Mouse (Mus musculus) heart, adult 9 months (tissue): Measurements from ENCODE around the gene Itih4.

ENCODE experiments used
- DNase-seq, 2 experiments: peaks; one replicate each; pipeline ENCODE4 v3.0.0; 2022; ENCODE audit warnings: low spot score in 2 of 2

Gene Itih4

DNA sequence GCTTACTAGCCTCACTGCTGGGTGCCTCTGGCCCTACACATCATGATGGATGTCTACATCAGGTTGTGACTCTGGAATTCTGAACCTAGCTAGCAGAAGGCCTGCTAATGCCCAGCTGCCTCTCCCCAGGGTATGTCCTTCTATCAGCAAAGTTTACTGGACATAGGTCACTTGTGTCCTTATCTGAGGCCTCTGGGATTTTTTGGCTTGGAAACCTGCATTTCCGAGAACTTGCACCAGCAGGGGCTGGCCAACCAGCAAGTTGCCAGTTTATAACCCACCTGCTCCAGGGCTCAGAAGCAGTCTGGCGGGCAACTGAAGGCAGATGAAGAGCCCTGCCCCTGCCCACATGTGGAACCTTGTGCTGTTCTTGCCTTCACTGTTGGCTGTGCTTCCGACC, at the start of gene Itih4:
Itih4 (plus strand) TSS at position 273 of the 400 bp plus-strand sequence.
- no peak for DNase-seq

DNA sequence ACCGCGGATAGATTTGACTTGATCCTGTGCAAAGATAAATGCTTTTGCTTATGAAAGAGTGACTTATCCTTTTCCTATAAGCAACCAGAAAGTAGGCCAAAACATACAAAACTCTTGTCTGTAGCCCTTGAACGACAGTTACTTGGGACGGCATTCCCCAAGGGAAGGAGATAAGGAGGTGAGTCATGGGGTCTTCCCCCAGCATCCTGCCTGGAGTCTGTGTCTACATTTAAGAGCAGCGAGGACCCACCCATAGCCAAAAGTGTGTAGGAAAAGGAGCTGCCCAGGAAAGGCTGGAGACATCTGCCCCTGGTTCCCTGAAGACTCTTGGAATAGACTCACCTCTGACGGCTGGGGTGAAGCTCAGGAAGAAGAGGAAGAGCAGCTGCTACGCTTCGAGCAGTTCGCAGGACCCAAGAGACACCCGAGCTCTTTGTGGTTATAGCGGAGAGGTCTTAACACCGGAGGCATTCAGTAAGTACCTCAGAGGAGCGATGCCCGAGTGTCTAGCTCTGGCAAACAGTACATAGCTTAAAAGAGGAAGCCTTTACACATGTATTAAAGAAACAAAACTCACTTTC, 48.8 kb upstream of the Itih4 start:
- DNase-seq = peak in 1 of 2 experiments; percentile 20

DNA sequence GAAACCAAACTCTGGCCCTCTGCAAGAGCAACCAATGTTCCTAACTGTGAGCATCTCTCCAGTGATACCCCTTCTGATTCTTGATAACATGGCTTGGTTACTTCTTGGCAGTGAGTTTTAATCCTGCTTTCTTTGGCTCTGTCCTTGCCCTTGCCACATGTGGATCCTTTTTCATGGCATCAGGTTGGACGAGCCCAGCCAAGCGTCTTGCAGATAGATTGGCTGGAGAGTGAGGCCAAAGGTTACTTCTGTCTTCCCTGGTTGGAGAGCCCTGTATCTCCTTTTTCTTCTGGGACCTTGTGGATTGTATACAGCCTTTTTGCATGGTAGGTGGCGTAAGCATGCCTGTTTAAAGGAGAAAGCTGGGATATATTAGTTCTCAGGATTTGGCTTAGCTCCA, 42.6 kb upstream of the Itih4 start:
- no peak for DNase-seq

GRCm38 (mm10) chr14:30850504-30850903, 35.8 kb upstream of the Itih4 start:
- DNase-seq = no peak

DNA sequence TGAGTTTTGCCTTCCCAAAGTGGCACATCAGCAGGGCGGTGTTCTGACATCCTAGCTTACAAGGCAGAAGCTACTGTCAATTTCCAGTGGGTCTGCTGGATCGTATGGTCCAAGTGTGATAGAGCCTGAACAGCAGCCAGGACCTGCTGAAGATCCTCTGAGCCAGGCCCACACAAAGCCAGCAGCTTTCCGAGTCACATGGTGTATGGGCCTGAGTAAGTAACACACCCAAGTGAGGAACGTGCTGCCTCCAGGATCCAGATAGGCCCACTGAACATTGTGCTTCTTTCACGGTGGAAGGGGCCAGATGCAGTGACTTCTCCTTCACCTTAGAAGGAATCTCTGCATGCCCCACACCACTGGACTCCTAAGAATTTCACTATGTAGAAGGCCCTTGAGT, 34.0 kb upstream of the Itih4 start:
- DNase-seq = no peak

DNA sequence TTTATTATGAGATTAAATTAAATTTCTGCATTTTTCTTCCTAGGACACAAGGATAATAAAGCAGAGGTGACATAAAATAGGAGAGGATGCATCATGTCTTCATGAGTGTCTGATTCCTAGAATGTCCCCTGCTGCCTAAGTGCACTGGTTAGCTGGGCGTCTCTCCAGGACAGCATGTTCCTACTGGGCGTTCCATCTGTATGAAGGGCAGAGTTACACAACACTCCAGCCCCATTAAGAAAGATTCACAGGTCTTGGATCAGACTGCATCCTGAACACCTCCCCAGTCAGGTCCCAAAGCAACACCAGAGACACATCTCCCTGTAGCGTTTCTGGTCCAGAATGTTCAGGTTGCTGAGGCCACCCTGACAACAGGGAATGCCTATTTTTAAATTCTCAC, 31.0 kb upstream of the Itih4 start:
- no peak for DNase-seq

GRCm38 (mm10) chr14:30856885-30857507, 29.3 kb upstream of the Itih4 start:
- no peak for DNase-seq

GRCm38 (mm10) chr14:30857990-30858389, 28.3 kb upstream of the Itih4 start:
- no peak for DNase-seq

GRCm38 (mm10) chr14:30861421-30862125, 24.7 kb upstream of the Itih4 start:
- no peak for DNase-seq

DNA sequence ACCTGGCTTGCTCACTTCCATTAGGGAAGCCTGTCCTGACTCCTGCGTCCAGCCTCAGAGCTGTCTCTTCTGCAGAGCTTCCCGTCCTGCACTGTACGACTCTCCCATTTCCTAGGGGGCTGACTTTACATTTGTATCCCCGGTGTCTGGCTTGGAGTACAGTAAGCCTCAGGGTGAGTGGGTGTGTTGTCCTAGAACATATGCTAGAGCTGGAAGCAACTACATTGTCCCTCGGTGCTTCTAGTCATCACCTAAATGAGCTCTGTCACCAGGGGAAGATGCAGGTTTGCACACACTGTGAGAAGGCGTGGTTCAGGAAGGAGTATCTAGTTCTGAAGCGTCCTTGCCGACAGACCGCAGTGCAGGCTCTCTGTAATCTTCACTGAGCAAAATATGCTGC, 23.9 kb upstream of the Itih4 start:
- no peak for DNase-seq

DNA sequence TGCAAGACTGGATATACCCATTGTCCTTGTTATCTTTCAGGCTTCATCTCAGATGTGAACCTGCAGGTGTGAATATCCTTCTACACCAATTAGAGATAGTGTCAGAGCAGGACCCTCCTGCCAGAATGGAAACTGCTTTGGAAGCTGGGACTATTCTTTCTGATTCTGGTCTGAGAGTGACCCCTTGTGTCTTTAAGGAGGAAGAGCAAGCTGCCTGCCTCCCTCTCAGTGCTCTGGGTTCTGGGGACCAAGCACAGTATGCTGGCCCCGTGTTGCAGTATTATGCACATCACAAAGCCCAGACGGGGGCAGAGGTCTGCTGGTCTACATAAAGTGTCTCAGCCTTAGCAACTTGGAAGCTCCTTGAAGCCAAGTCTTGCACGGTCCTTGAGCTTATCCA, 21.0 kb upstream of the Itih4 start:
- DNase-seq = no peak

DNA sequence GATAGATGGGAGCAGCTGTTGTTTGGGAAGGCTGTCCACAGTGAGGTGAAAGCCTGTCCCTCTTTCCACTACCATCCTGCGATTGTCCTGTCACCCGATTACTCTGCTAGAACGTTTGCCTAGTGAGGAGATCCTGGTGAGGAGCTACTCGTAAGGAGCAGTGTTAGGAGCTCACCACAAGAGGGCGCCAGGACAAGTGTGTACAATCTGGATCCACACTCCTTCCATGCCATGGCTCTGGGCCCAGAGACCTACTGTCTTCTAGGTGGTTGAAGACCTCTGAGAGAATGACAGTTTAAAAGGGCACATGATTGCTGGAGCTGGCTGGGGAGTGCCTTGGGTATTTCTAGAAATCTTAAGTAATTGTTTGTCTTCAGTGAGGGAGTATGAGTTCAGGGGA, 19.2 kb upstream of the Itih4 start:
- DNase-seq = peak; percentile 53 to 79

- no peak for DNase-seq
These were observed 17.4 kb upstream of the Itih4 start for GRCm38 (mm10) chr14:30868826-30869225.

GRCm38 (mm10) chr14:30869391-30869801, 16.9 kb upstream of the Itih4 start:
- DNase-seq = peak; percentile 66 to 84

- DNase-seq = peak; percentile 60 to 64
These were observed 15.8 kb upstream of the Itih4 start for GRCm38 (mm10) chr14:30870206-30871147.

DNA sequence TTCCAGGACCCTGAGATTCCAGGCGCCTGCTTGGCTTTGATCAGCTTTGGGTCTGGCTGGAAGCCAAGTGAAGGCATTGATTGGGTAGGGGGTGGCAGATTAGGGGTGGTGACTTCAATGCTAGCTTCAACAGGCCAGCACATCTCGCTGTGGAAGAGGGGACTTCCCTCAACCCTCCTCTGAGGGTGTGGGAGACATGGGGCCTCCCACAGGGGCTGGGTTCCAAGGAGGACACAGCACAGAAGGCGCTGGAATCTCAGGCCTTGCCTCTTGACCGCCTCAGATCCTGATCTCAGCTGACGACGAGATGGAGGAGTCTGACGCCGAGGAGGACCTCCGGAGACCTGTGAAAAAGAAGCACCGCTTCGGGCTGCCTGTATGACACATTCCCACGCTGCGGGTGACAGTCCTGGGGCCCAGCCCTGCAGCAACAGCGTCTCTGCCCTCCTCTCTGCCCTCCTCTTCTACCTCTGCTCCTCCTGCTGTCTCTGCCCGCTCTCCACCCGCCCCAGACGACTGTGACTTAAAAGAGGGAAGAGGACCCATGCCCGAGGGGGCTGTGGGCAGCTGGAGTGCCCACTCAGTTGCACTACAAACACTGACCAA, 12.1 kb upstream of the Itih4 start:
- DNase-seq = no peak

GRCm38 (mm10) chr14:30875130-30875865, 11.0 kb upstream of the Itih4 start:
- DNase-seq = no peak

GRCm38 (mm10) chr14:30875955-30876354, 10.3 kb upstream of the Itih4 start:
- no peak for DNase-seq

DNA sequence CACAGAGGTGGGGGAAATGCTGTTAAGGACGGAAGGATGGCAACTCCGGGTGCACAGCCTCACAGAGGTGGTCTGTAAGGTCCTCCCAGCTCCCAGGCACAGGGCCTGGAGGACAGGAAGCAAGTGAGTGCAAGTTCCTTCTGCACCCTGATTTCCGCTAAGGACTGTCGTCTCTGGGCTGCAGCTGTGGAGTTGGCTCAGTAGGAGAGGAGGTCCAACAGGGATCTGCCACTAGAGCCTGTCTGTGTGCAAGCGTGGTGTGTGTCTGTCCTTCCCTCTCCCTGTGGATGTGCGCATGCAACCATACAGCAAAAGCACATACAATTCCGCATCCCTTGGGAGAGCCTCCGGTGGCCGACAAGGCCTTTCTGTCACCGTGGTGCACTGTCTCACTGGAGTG, 9.8 kb upstream of the Itih4 start:
- no peak for DNase-seq

GRCm38 (mm10) chr14:30877827-30878226, 8.4 kb upstream of the Itih4 start:
- DNase-seq = no peak
